Mouse (Mus musculus): Measurements from ENCODE around the gene Nt5c1a. TPM values are rescaled to one million over a fixed set of nuclear protein-coding genes. Genes with fewer than 3 reads are reported as not detected.

The Nt5c1a gene
- total RNA-seq, 1 experiment from 2014 or later: not detected

DNA sequence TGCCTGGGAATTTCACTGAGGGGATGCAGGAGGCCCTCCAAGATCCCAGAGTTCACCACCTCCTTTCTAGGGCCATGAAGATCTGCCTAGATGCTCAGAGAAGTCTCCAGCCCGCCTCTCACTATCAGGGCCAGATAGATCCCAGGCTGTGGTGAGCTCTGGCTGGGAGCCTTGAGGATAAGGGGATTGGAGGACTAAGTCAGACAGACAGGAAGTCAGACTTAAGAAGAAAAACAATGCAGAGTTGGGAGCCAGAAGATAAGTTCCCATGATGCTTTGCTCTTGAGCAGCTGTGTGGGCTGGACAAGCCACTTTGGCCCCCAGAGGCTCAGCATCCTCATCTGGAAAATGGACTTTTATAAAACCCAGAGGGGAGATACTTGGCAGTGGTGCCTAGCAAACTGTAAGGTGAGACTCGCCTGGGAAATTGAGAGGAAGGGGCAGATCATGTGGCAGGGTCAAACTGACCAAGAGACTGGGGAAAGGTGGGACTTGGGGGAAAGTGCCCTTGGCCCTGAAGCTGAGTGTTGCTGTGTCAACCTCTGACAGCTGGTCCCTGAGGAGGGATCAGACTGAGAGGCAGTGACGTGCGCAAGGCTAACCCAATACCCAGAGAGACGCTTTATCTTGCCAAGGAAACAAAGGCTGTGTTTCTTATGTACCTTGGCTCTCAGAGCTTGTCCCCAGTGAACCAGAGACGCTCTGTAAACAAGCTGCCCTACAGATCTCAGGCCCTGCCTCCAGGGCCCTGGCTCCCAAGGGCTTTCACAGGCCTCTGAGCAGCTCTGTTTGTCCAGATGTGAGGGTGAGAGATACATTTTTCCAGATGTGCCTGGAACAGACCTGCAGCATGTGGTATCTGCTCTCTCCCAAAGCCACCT, 36.3 kb downstream of the Nt5c1a start:
- no peak for ATAC-seq (ENCODE audit: extremely low read depth, insufficient number of reproducible peaks, low FRiP score, poor library complexity, severe bottlenecking)

GRCm38 (mm10) chr4:123239361-123240203, 38.3 kb downstream of the Nt5c1a start:
- ATAC-seq (ENCODE audit: extremely low read depth, insufficient number of reproducible peaks, low FRiP score, poor library complexity, severe bottlenecking): no peak

DNA sequence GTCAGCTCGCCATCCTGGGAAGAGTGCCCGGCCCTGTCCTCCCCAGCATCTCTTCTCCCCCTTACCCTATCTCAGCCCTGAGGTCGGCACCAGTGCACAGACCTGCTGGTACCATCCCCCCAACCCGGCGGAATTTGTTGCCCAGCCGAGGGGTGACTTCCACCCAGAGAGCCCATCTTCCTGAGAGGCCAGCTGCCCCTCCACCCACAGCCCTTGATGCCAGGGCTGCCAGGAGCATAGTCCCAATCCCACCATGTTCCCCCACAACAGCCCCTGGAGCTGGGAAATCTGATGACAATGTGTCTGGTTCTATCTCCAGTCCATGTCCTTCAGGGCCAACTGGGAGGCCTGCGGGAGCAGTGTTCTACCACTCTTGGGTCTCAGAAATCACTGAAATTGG, 44.9 kb downstream of the Nt5c1a start:
- ATAC-seq (ENCODE audit: extremely low read depth, insufficient number of reproducible peaks, low FRiP score, poor library complexity, severe bottlenecking): no peak

DNA sequence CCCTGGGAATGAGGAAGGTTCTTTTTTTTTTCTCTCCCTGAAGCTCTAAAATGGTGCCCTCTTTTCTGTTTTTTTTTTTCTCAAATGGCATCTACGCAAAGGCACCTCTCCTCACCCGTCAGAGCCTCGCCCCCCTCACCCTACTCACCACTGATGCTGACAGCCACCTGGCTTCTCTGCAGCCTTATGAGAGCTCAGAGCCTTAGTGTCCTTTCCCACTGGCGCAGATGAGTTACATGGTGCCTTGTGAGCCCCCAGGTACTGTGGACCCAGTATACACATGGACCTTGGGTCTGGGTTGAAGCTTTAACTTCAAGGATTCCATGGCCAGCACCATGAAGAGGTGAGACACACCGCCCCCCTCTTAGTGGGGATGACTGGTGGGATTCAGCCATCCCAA, 45.3 kb downstream of the Nt5c1a start:
- no peak for ATAC-seq (ENCODE audit: extremely low read depth, insufficient number of reproducible peaks, low FRiP score, poor library complexity, severe bottlenecking)

- no peak for ATAC-seq (ENCODE audit: extremely low read depth, insufficient number of reproducible peaks, low FRiP score, poor library complexity, severe bottlenecking)
Observed at GRCm38 (mm10) chr4:123247147-123247880, 46.0 kb downstream of the Nt5c1a start.

- no peak for ATAC-seq (ENCODE audit: extremely low read depth, insufficient number of reproducible peaks, low FRiP score, poor library complexity, severe bottlenecking)
Observed at GRCm38 (mm10) chr4:123248971-123249567, 47.8 kb downstream of the Nt5c1a start.

DNA sequence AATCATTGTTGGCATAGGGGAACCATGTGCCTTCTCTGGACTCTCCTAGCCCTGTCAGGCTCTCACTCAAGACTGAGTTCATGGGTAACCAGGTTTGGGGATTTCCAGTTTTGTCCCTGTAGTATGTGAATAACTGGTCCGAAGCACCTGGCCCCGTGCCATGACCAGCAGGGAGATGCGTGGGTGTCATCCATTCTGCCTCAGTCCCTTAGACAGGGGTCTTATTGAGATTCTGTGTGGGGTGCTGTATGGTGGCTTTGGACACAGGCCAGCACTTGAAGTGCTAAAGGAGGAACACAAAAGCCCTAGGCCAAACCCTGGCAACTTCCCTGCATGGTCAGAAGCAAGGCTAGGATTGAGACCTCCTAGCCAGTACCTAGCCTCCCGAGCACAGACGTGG, 50.9 kb downstream of the Nt5c1a start:
- ATAC-seq (ENCODE audit: extremely low read depth, insufficient number of reproducible peaks, low FRiP score, poor library complexity, severe bottlenecking): no peak

GRCm38 (mm10) chr4:123254617-123255016, 53.3 kb downstream of the Nt5c1a start:
- ATAC-seq (ENCODE audit: extremely low read depth, insufficient number of reproducible peaks, low FRiP score, poor library complexity, severe bottlenecking): 0 out of 2 replicates have a peak, but pooled peaks have one; percentile 26

DNA sequence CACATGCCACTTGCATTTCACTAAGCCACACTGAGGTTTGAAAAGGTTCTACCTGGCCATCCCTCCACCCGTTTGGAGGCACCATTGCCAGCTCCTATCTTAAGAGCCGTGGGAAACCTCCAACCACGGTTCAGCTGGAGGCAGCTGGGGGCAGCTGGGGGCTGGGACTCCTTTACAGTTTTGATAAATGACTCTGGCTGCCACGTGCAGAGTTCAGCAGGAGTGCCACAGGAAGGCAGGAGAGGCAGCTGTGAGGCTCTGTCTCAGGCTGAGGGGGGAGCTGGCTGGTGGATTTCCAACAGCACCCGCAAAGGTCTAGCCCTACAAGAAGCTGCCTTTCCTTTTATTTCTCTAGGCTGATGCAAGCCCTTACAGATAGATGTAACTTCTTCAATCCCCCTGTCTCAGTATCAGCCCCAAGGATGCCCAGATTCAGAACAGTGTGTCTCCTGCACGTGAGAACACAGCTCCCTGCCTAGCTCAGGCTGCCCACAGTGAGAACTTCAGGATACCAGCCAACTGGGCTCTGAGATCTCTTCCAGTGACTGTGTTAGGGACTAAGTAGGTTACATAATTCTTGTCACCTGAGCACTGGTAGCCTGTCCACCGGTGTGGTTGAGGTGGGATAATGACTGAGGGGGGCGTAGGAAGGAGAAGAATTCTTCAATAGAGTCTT, 58.9 kb downstream of the Nt5c1a start:
- ATAC-seq (ENCODE audit: extremely low read depth, insufficient number of reproducible peaks, low FRiP score, poor library complexity, severe bottlenecking): no peak

- no peak for ATAC-seq (ENCODE audit: extremely low read depth, insufficient number of reproducible peaks, low FRiP score, poor library complexity, severe bottlenecking)
Observed at GRCm38 (mm10) chr4:123261721-123262401, 60.6 kb downstream of the Nt5c1a start, which contains the start of gene Pabpc4. Pabpc4 (plus strand) TSS chr4:123262351.

Other genes with a start within 250 kb of the Nt5c1a start
- 0.58 and 0.86 TPM in 2 replicates for gene Mfsd2a, start 240.3 kb upstream of the Nt5c1a start, total RNA-seq (2017)
- gene Mycl, start 205.9 kb upstream of the Nt5c1a start, total RNA-seq (2017): 0.37 and 0.70 TPM in 2 replicates
- 23.5 and 35.2 TPM in 2 replicates for gene Trit1, start 184.9 kb upstream of the Nt5c1a start, total RNA-seq (2017)
- not detected in 2 replicates for gene Bmp8b, start 96.3 kb upstream of the Nt5c1a start, total RNA-seq (2017)
- gene Oxct2b, start 85.2 kb upstream of the Nt5c1a start, total RNA-seq (2017): not detected in 2 replicates
- 18.6 and 22.6 TPM in 2 replicates for gene Ppie, start 61.6 kb upstream of the Nt5c1a start, total RNA-seq (2017)
- gene Hpcal4, start 18.3 kb upstream of the Nt5c1a start, total RNA-seq (2017): not detected in 2 replicates
- gene Heyl, start 32.1 kb downstream of the Nt5c1a start, total RNA-seq (2017): not detected in 2 replicates
- gene Pabpc4, start 60.8 kb downstream of the Nt5c1a start, total RNA-seq (2017): 34.4 and 40.0 TPM in 2 replicates
- gene Oxct2a, start 122.1 kb downstream of the Nt5c1a start, total RNA-seq (2017): not detected in 2 replicates
- gene Bmp8a, start 141.7 kb downstream of the Nt5c1a start, total RNA-seq (2017): not detected in 2 replicates